Mouse (Mus musculus) liver, adult 2 months (tissue): ENCODE measurements around the gene Pigk. TPM values are rescaled to one million over a fixed set of nuclear protein-coding genes. Genes with fewer than 3 reads are reported as not detected.

Experiments
- DNase-seq: peaks from one replicate; pipeline ENCODE4 v3.0.0-alpha.2; 2011; ENCODE audit warnings: low read depth, low spot score; ENCODE audit errors: extremely low read depth
- H3K27ac ChIP-seq: fragments of 200-500 bp; replicated peaks from 2 replicates; pipeline ENCODE4 v1.5.1; 2012; ENCODE audit warnings: low read depth, mild to moderate bottlenecking, control low read depth, inconsistent platforms, low read length; ENCODE audit not compliant: insufficient read depth
- H3K27me3 ChIP-seq: fragments of 200-500 bp; 2 replicates; pipeline ENCODE4 v1.6.1; 2012; ENCODE audit warnings: mild to moderate bottlenecking, moderate library complexity, low read length, inconsistent platforms; ENCODE audit not compliant: control insufficient read depth, insufficient read depth
- H3K36me3 ChIP-seq: fragments of 200-500 bp; 2 replicates; pipeline ENCODE4 v1.6.1; 2012; ENCODE audit warnings: low read length, inconsistent platforms; ENCODE audit not compliant: control insufficient read depth, insufficient read depth
- H3K4me1 ChIP-seq: fragments of 200-500 bp; 2 replicates; pipeline ENCODE4 v1.6.1; 2011; ENCODE audit warnings: low read length; ENCODE audit not compliant: control insufficient read depth, insufficient read depth
- H3K4me3 ChIP-seq: fragments of 200-500 bp; 2 replicates; pipeline ENCODE4 v1.5.1; 2011; ENCODE audit warnings: low read depth, mild to moderate bottlenecking, control low read depth, low read length, moderate library complexity; ENCODE audit not compliant: insufficient read depth
- H3K79me2 ChIP-seq: fragments of 200-500 bp; 2 replicates; pipeline ENCODE4 v1.6.1; 2012; ENCODE audit warnings: inconsistent platforms, mild to moderate bottlenecking, low read length, moderate library complexity; ENCODE audit not compliant: control insufficient read depth, insufficient read depth
- H3K9ac ChIP-seq: fragments of 200-500 bp; 2 replicates; pipeline ENCODE4 v1.6.1; 2012; ENCODE audit warnings: low read depth, mild to moderate bottlenecking, control low read depth, inconsistent platforms, low read length
- CTCF ChIP-seq: fragments of 200-500 bp; IDR thresholded peaks from 2 replicates; pipeline ENCODE4 v1.5.1; 2011; ENCODE audit warnings: low read depth, low read length, control low read depth
- POLR2A ChIP-seq: fragments of 200-500 bp; IDR thresholded peaks from 2 replicates; pipeline ENCODE4 v1.6.1; 2011; ENCODE audit warnings: low read length, control low read depth; ENCODE audit not compliant: insufficient read depth; ENCODE audit errors: extremely low read depth
- WGBS: fragments of 180-500 bp; shearing (Covaris S2); methylation state at CpG from one replicate; pipeline ENCODE4 v1.1.7; 2018; 5-methylcytosine and 5-hydroxymethylcytosine counted together
- polyA plus RNA-seq: library from polyadenylated mRNA; depleted of rRNA; stranded (reverse); fragments of >200 nt; gene quantifications from 2 replicates; pipeline ENCODE4 v1.2.3, GENCODE M21; 2012
- total RNA-seq: library from RNA; depleted of rRNA; stranded (reverse); fragments of >200 nt; gene quantifications from 2 replicates; pipeline ENCODE4 v1.2.3, GENCODE M21; 2014

Pigk gene
- total and polyA plus RNA-seq, 2 experiments = 14.1 to 27.1 TPM

DNA sequence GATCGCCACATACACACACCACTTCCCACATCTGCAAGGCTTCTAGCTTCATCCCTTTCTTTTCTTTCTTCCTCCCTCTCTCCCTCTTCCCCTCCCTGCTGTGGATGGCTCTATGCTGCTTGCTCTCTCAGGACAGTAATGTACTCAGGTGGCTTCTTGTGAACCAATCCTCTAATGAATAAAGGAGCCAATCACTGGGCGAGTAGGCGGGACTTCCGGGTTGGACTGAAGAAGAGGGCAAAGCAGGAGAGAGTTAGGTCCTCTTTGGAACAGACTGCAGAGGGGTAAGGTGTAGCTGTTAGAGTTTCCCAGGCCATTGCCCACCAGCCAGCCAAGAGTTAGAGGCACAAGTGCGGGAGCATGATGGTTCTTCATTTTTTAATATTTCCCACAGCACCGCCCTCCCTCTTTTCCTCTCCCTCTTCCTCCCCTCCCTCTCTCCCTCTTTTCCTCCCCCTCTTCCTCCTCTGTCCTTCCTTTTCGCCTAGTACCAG lies 215.9 kb downstream of the Pigk start:
- no peak for DNase-seq
- no peaks in the 10 kb centered on the region for H3K4me1 ChIP-seq
- no peaks in the 10 kb centered on the region for H3K27me3 ChIP-seq
- no peaks in the 10 kb centered on the region for H3K36me3 ChIP-seq
- TF ChIP-seq CTCF = no peak
- H3K79me2 ChIP-seq = no peaks in the 10 kb centered on the region
- WGBS = 82% methylated on average over 7 of the region's 7 CpGs
- no peak overlapping the region for H3K4me3 ChIP-seq
- no peak overlapping the region for H3K9ac ChIP-seq
- H3K27ac ChIP-seq = no peak overlapping the region

- Histone ChIP-seq H3K36me3 (no peaks in the 10 kb centered on the region), H3K27ac (no peak overlapping the region), H3K4me3 (no peak overlapping the region), H3K27me3 (no peaks in the 10 kb centered on the region), H3K79me2 (no peaks in the 10 kb centered on the region), H3K9ac (no peak overlapping the region), H3K4me1 (no peaks in the 10 kb centered on the region)
- TF ChIP-seq CTCF (no peak), POLR2A (no peak)
- no peak for DNase-seq
- WGBS = 85% methylated on average over 3 of the region's 3 CpGs
Observed at GRCm38 (mm10) chr3:152931354-152931753, 217.5 kb downstream of the Pigk start.

DNA sequence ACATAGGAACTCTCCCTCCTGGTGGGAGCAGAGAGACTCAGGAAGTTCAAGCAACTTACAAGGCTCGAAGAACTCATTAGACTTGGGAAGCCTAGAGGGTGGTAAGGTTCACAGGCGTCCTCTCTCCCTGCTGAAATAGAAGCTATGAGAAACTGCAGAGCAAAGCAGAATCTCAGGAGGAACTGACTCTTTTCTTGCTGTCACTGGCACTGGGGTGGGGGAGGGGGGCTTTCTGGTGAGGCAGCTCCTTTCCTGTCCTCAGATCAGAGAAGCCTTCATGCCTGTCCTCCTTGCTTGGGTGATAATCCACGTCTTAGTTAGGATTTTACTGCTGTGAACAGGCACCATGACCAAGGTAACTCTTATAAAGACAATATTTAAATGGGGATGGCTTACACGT lies 218.2 kb downstream of the Pigk start:
- Histone ChIP-seq H3K36me3 (no peaks in the 10 kb centered on the region), H3K9ac (no peak overlapping the region), H3K79me2 (no peaks in the 10 kb centered on the region), H3K4me1 (no peaks in the 10 kb centered on the region), H3K27me3 (no peaks in the 10 kb centered on the region), H3K4me3 (no peak overlapping the region), H3K27ac (no peak overlapping the region)
- 70% methylated on average over 4 of the region's 4 CpGs for WGBS
- TF ChIP-seq CTCF (no peak), POLR2A (no peak)
- peak; percentile 12 for DNase-seq

DNA sequence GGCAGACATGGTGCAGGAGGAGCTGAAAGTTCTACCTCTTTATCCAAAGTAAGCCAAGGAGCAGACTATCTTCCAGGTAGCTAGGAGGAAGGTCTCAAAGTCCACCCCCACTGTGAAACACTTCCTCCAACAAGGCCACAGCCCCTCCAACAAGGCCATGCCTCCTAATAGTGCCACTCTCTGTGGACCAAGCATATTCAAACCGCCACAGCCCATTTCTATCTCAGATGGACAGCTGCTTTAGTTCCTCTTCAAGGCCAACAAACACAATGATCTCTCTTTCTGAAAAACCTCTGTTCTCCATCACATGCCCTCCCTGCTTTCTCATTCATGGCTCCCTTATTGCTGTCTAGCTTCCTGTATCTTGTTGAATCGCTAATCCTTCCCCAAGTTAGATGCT lies 218.6 kb downstream of the Pigk start:
- H3K79me2 ChIP-seq = no peaks in the 10 kb centered on the region
- TF ChIP-seq POLR2A = no peak
- TF ChIP-seq CTCF = no peak

DNA sequence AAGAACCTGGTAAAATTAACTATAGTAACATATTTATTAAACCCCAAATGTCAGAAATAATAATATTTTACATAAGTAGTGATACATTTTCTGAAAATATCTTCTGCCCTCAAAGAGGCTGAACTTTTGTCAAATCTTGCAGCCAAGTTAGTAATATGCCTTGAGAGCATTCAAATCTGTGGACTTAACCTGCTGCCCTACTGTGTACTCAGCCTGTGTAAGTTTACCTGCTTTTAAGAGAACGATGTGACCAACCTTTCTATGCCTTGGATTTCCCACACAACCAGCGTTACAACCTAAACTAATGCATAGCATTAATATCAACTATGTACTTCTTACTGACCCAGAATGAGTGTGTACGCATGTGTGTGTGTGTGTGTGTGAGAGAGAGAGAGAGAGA lies 219.8 kb downstream of the Pigk start:
- TF ChIP-seq POLR2A (no peak), CTCF (no peak)
- 89% methylated on average over 3 of the region's 3 CpGs for WGBS
- H3K36me3 ChIP-seq = no peaks in the 10 kb centered on the region
- no peak for DNase-seq
- H3K4me3 ChIP-seq = no peak overlapping the region
- no peaks in the 10 kb centered on the region for H3K27me3 ChIP-seq
- H3K79me2 ChIP-seq = no peaks in the 10 kb centered on the region
- H3K9ac ChIP-seq = no peak overlapping the region
- no peaks in the 10 kb centered on the region for H3K4me1 ChIP-seq
- no peak overlapping the region for H3K27ac ChIP-seq

More for the DNA sequence above, 218.6 kb downstream of the Pigk start:
- Histone ChIP-seq H3K4me3 (no peak overlapping the region), H3K27ac (no peak overlapping the region), H3K4me1 (no peaks in the 10 kb centered on the region), H3K27me3 (no peaks in the 10 kb centered on the region), H3K9ac (no peak overlapping the region), H3K36me3 (no peaks in the 10 kb centered on the region)
- DNase-seq = no peak
- WGBS = 82% methylated on average over 2 of the region's 2 CpGs

GRCm38 (mm10) chr3:152936313-152936712 lies 222.4 kb downstream of the Pigk start:
- Histone ChIP-seq H3K27ac (no peak overlapping the region), H3K36me3 (no peaks in the 10 kb centered on the region), H3K27me3 (no peaks in the 10 kb centered on the region), H3K9ac (no peak overlapping the region), H3K79me2 (no peaks in the 10 kb centered on the region), H3K4me3 (no peak overlapping the region), H3K4me1 (no peaks in the 10 kb centered on the region)
- TF ChIP-seq CTCF (no peak), POLR2A (no peak)
- no peak for DNase-seq
- WGBS = 82% methylated on average over 3 of the region's 3 CpGs
